Mouse (Mus musculus) R1 (cell line): ENCODE measurements around the gene Olfr1333.
"Not testable (repeated sequence)": the region's sequence is repeated elsewhere in the genome, so short reads cannot be mapped to it uniquely, and the experiment has no call there.

Experiments used
- DNase-seq: peaks from one replicate; pipeline ENCODE4 v3.0.0-alpha.2; 2018; ENCODE audit warnings: low read depth, low spot score

Gene Olfr1333

GRCm38 (mm10) chr4:118836179-118836578, at the start of gene Olfr1333:
Gene Olfr1333 (minus strand): TSS chr4:118836279.
- no peak for DNase-seq

DNA sequence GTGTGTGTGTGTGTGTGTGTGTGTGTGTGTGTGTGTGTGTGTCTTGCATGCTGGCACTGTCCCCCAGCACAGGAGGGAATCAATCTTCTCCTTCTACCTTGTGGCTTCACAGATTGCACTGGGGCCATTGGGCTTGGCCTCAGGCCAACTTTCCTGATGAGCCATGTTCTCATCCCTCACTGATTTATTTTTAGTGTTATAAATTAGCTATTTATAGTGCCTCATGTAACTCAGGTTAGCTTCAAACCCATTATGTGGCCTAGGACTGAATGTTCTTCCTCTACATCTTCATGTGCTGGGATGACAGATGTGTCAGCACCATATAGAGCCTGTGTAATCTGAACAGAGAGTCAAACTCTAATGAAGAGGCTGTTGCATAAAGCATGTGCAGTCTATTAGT, 31.5 kb upstream of the Olfr1333 start:
- no peak for DNase-seq

- DNase-seq = no peak
Observed at GRCm38 (mm10) chr4:118864349-118864748, 28.3 kb upstream of the Olfr1333 start, which contains the start of gene Olfr1331. Gene Olfr1331 (plus strand): TSS chr4:118864649.

DNA sequence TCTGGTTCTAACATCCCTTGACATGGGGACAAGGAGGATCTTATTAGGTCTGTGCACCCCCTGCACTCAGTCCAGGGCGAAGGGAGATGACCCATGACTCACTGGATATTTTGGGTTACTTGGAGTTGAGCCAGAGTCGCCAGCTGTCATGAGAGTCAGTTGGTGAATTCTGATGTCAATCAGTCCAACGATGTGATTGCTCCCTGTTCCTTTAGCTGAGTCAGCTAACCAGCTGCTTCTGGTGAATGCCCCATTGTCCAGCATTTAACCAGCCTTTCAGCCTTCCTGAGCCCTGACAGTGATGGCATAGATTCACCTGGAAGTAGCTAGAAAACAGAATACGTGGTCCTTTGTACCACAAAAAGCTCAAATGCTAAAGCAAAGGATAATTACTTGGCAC, 26.6 kb upstream of the Olfr1333 start:
- DNase-seq = no peak

DNA sequence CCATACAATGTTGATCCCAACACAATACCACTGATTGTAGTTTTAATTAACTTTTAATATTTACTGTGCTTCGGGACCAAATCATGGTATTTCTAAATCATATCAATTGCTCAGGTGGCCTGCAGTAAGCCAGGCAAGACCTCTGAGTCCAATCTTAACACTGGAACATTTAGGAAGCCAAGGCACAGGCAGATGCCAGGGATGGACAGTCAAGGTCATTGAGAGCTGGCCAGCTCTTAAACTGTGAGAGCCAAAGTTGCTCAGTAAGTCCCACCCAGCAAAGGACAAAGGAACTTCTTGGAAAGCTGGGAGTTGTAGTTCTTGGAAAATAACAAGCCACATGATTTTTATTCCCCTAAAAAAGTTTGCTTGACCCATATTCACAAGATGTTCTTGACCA, 25.7 kb upstream of the Olfr1333 start:
- no peak for DNase-seq

DNA sequence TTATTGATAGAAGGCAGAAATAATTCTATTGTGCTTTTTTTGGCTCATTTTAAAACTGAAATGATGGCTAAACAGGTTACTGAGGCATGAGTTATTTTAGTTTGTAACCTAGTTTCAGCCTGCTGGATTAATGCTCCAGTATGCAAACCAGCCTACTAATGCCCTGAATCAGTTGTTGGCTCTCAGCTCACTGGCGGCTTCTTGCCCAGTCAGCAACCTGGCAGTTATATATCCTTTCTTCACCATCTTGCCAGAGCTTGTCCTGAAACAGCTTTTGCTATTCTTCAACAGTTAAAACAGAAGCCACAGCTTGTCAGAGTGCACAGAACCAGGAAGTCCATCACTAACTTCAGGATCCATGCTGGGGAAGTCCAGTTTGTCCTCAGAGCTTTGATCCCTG, 17.2 kb downstream of the Olfr1333 start:
- DNase-seq = no peak

DNA sequence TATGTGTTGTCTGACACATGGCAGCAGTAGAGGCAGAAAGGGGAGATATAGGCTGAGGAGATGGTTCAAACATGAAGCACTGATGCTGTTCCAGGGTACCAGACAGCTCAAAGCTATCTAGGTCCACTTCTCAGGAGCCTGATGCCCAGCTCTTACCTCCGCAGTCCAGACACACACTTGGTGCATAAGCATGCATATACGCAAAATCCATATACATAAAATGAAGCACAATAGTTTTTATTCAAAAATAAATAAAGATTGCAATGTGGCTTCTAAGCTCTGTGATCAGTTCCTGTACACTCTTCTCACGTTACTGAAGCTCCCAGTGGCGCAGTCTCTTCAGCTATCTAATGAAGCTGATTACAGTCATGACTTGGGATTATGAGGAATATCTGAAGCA, 26.2 kb downstream of the Olfr1333 start, which contains the start of gene Olfr1335:
Gene Olfr1335 (minus strand): TSS at position 101 of the 400 bp plus-strand sequence.
- no peak for DNase-seq

GRCm38 (mm10) chr4:118792796-118793195, 43.3 kb downstream of the Olfr1333 start:
- DNase-seq = not testable (repeated sequence)

GRCm38 (mm10) chr4:118782486-118782885, 53.6 kb downstream of the Olfr1333 start, which contains the start of gene Olfr1337:
Gene Olfr1337 (minus strand): TSS chr4:118782586.
- no peak for DNase-seq
